Mouse (Mus musculus): ENCODE data around the gene Rtp2.

- peak; percentile 45 for TF ChIP-seq CTCF (conservative IDR thresholded peaks at IDR 0.05; ENCODE audit: low read length)
- TF ChIP-seq POU5F1 (IDR thresholded peaks at IDR 0.05; ENCODE audit: borderline replicate concordance, low read length), result no peak
Measured at GRCm38 (mm10) chr16:23953189-23953958, 21.2 kb upstream of the Rtp2 start.

Data from E14TG2a.4 (cell line).